Mouse (Mus musculus) 3T3-L1 (cell line): ENCODE data around the gene Zfp30.
A peak's percentile ranks its signal among the peaks of the same experiment; 100 is the strongest.

Source experiments
- DNase-seq: peaks from one replicate; pipeline ENCODE4 v3.0.0-alpha.2; 2015; ENCODE audit warnings: low read depth, low spot score

The Zfp30 gene

DNA sequence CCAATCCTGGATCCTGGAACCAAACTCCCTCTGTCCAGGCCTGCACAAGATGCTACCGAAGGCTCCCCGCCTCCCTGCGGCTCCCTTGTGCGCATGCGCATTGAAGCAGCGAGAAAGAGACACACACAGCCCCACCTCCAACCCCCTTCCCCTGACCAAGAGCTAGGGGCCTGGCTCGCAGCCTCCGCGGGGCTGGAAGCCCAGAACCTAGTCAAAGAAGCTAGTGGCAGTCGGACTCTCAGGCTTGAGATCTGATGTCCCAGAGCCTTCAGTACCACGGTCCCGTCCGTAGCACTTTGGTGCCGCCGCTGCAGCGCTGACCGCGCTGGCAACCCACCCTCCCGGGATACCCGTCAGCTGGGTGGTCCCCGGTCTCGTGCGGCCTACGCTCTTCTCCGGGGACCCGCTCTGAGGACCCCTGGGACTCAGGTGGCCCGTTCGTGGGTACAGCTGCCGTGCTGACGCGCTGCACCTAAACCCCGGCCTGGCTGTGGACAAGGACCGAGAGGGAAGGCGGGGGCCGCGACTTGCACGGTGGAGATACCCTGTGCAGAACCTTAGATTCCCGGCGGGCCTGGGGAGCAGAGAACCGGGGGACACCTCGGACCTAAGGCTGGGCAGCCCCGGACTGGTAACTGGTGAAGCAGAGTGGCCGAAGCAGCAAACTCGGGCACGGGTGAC is at the start of gene Zfp30:
Gene Zfp30 (plus strand): TSS at position 128 of the 681 bp plus-strand sequence.
- DNase-seq, result peak; percentile 92

- DNase-seq, result no peak
These were observed 41.5 kb upstream of the Zfp30 start for GRCm38 (mm10) chr7:29742258-29742657.

DNA sequence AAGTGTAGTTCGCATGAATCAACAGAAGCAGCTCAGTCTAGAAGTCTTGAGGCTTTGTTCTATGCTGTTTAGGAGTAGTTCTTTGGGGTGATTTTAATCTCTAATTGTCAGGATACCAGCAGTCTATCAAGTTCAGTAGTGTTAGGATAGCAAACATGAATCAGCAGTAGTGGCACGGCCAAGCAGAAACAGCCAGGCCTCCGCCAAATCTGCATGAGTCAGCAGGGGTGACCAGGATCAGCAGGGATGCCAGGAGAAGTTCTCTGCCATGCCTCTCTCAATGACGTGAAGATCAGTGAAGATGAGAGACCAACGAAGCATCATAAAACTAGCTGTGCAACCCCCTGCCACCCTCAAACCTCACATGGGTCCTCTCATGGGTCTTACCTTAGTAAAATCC is 23.3 kb upstream of the Zfp30 start:
- DNase-seq, result peak; percentile 34

DNA sequence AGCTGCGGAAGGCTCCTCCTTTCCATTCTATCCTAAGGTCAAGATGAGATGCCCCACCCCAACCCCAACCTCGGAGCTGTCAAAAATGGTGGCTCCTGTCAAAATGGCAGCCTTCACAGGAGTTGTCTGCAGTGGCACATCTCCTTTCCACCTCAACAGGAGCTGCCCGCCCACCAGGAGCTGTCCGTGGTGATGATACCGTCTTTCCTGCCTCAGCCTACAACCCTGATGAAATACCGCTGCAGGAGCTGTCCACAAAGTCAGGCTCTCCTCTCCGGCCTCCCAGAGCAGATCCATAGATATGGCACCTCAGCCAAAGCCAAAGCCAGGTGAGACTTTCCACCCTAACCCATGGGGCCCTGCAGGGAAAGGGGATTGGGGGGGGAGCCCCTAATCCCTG is 19.1 kb upstream of the Zfp30 start:
- no peak for DNase-seq

- peak; percentile 84 for DNase-seq
These were observed 16.6 kb upstream of the Zfp30 start for GRCm38 (mm10) chr7:29767058-29767686.

DNA sequence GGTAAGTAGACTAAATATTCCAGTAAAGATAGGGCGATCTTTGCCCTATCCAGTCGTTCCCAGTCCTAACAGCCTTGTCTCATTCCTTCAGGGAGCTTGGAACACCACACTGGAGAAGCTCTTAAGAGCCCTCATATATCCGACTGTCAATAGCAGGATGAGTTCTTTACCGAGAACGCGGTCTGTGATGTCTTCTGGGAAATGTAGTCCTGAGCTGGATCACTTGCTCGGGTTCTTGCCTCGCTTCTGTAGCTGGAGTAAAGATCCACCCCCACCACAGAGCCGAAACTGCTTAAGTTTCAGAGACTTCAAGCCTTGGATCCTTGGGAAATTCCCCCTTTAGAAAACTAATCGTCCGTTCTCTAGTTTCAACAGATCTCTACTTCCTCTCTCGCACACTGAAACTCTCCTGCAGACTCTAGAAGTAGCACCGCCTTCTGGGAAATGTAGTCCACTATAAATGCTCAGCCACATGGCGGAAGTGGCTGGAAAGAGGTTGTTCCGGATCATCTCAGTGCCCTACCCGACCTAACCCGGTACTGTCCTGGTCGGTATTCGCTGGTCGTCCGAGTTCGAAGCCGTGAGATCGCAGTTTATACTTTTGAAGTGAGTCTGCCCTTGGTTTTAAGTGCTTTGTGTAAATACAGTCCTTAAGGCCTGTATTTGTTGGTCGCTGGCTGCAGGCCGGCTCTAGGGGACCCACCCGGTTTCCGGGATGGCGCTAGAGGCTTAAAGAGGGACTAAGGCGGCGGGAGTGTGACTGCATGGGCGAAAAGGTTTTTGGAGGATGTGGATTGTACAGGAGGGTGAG is 15.5 kb upstream of the Zfp30 start, which contains the start of gene Zfp84:
Gene Zfp84 (plus strand): TSS at position 463 of the 811 bp plus-strand sequence.
- DNase-seq, result peak; percentile 93

- DNase-seq, result no peak
These were observed 14.8 kb upstream of the Zfp30 start for GRCm38 (mm10) chr7:29768980-29769379.

GRCm38 (mm10) chr7:29773503-29773902 is 10.3 kb upstream of the Zfp30 start:
- no peak for DNase-seq

GRCm38 (mm10) chr7:29774371-29774770 is 9.4 kb upstream of the Zfp30 start:
- no peak for DNase-seq

DNA sequence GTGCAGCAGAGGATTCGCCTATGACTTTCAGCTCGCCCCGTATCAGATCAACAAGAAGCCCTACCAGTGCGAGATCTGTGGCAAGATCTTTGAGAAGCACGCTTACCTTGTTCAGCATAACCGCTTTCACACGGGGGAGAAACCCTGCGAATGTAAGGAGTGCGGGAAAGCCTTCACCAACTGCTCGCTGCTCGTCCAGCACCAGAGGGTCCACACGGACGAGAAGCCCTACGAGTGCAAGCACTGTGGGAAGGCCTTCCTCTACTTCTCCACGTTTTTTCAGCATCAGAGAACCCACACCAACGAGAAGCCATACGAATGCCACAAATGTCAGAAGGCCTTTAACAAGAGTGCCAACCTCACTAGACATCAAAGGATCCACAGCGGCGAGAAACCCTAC is 7.2 kb upstream of the Zfp30 start:
- DNase-seq, result no peak

DNA sequence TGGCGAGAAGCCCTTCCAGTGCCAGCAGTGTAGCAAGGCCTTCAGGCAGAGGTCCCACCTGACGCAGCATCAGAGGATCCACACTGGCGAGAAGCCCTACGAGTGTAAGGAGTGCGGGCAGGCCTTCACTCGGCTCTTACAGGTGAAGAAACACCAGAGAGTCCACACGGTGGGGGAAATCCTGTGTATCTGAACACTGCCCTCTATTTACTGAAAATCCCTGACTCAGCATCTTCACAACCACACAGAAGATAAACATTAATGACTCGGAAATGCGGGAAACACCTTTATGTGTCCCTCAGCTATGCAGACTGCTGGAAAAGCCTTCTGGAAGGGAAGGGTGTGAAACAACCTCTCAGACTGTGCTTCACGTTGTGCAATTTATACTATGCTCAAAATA is 6.4 kb upstream of the Zfp30 start:
- no peak for DNase-seq

DNA sequence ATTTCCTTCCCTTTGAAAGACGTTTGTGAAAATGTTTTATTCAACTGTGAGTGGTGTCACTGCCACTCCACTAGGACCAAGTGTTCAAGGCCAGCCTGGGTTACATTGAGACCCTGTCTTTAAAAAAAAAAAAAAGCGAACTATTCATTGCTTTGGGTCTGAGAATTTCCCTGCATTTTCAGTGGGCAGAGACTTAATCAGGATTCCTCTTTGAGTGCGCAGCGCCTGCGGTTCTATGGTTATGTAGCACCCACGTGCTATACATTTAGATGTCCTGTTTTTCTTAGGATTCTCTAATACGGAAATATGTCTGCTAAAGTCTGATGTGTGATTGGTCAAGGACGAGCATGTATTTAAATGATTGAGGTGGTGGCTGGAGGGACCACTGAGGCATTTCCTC is 1.2 kb downstream of the Zfp30 start:
- peak; percentile 1 for DNase-seq

DNA sequence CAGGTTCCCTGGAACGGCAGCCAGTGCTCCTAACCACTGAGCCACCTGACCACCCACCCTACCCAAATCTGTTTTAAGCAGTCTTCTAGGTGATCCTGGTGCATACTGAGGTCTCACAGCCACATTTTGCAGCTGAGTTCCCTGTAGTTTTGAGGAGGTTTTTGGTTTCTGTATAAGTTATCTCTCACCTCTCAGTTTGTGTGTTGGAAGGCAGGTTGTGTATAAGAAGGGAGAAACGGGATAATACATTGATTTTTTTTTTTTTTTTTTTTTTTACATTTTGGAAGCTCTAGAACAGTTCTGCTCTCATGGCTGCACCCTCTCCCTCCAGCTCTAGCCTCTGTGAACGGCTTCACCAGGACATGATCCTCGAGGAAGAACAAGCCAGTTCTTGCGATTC is 2.1 kb downstream of the Zfp30 start:
- no peak for DNase-seq

DNA sequence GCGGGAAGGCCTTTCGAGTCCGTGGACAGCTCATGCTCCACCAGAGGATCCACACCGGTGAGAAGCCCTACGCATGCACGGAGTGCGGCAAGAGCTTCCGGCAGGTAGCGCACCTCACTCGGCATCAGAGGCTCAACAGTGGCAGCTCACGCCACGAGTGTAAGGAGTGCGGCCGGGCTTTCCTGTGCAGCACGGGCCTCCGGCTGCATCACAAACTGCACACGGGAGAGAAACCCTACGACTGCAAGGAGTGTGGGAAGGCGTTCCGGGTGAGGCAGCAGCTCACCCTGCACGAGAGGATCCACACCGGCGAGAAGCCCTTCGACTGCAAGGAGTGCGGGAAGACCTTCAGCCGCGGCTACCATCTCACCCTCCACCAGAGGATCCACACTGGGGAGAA is 9.1 kb downstream of the Zfp30 start:
- DNase-seq, result no peak

- DNase-seq, result no peak
These were observed 23.2 kb downstream of the Zfp30 start for GRCm38 (mm10) chr7:29807046-29807445.

DNA sequence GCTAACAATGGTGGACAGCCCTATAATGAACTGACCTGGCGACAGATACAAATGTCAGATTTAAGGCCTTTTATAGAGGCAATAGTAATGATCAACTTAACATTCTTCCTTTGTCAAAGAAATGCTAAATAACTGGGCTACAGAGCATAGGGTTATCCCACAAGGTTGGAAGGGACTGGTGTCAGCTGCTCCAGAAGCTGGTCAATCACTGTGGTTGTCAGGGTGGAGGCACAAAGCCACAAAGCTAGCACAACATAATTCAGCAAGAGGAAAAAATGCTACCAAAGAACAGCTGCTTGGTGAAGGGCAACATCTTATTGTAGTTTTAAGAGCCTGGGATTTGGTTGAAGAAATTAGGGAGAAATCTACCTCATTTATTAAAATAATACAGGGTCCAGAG is 28.4 kb downstream of the Zfp30 start:
- no peak for DNase-seq

DNA sequence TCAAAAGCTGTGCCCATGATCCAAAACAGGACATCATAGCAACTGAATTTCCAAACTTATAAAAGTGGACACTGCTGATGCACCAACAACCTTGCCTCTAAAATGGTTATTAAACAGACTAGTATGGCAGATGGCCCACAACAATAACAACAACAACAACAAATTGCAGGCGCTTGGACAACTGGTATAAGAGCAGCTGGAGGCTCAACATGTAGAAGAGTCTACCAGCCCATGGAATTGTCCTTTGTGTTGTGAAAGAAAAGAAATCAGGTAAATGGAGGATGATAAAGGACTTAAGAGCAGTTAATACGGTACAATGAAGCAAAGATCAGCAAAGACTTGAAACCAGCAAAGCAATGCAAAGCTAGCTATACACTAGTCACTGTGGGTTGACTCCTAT is 30.6 kb downstream of the Zfp30 start:
- no peak for DNase-seq

DNA sequence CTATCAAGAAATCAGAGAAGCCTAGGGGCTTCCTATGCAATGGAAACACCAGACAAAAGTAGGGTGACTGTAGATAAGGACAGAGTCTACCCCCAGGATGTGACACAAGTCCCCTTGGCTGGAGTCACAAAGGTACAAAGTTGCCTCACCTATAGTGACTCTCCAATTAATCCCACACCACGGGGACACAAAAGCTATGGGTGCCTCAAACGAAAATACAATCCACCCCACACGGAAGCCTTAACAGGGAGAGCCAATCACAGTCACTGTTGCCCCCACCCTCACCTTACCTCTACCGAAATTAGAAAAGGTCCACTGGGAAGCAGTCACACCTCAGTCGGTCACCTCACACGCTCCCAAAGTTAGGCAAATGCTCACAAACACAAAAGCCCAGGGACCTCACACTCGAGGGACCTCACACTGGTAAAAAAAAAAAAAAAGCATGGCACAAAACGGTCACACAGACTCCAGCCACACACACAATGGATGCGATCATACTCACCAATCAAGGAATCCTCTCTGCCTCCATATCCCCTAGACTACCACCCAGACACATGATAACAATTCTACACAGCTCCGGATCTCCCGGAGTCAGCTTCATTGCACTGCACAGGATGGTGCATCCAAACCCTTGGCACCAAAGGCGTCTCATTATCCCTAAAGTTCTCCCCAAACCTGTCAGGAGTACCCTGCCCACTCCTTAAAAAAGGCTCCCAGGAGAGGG is 31.4 kb downstream of the Zfp30 start:
- no peak for DNase-seq

- DNase-seq, result peak; percentile 96
These were observed 32.2 kb downstream of the Zfp30 start, which contains the start of gene Zfp790 for GRCm38 (mm10) chr7:29815910-29816429. Gene Zfp790 (plus strand): TSS chr7:29816114.

GRCm38 (mm10) chr7:29818619-29819254 is 34.9 kb downstream of the Zfp30 start:
- DNase-seq, result peak; percentile 77

- no peak for DNase-seq
These were observed 44.2 kb downstream of the Zfp30 start for GRCm38 (mm10) chr7:29828001-29828400.
